Mouse (Mus musculus) cerebellum, adult 2 months (tissue): ENCODE results near the gene Fyn. TPM values are rescaled to one million over a fixed set of nuclear protein-coding genes. Genes with fewer than 3 reads are reported as not detected.

Experiments
- DNase-seq, 2 experiments: peaks; one replicate each; pipeline ENCODE4 v3.0.0; 2021
- H3K27ac ChIP-seq: fragments of 200-500 bp; 2 replicates; pipeline ENCODE4 v1.5.1; 2012; ENCODE audit warnings: low read length, control low read depth, inconsistent platforms; ENCODE audit not compliant: insufficient read depth
- H3K27me3 ChIP-seq: fragments of 200-500 bp; 2 replicates; pipeline ENCODE4 v1.6.1; 2012; ENCODE audit warnings: inconsistent platforms, mild to moderate bottlenecking, low read length, moderate library complexity; ENCODE audit not compliant: control insufficient read depth, insufficient read depth
- H3K4me1 ChIP-seq: fragments of 200-500 bp; 2 replicates; pipeline ENCODE4 v1.6.1; 2011; ENCODE audit warnings: low read length; ENCODE audit not compliant: control insufficient read depth, insufficient read depth
- H3K4me3 ChIP-seq: fragments of 200-500 bp; replicated peaks from 2 replicates; pipeline ENCODE3; 2011; ENCODE audit warnings: mild to moderate bottlenecking, low read depth, low read length, control low read depth; ENCODE audit not compliant: insufficient read depth
- CTCF ChIP-seq: fragments of 200-500 bp; IDR thresholded peaks from 2 replicates; pipeline ENCODE4 v1.5.1; 2011; ENCODE audit warnings: low read depth, mild to moderate bottlenecking, control low read depth, low read length, moderate library complexity, borderline replicate concordance; ENCODE audit not compliant: insufficient read depth
- POLR2A ChIP-seq: fragments of 200-500 bp; IDR thresholded peaks from 2 replicates; pipeline ENCODE4 v1.6.1; 2011; ENCODE audit warnings: low read length, control low read depth, borderline replicate concordance; ENCODE audit not compliant: insufficient read depth
- WGBS: fragments of 180-500 bp; shearing (Covaris S2); methylation state at CpG from one replicate; pipeline ENCODE4 v1.1.7; 2018; 5-methylcytosine and 5-hydroxymethylcytosine counted together
- polyA plus RNA-seq: library from polyadenylated mRNA; depleted of rRNA; stranded (reverse); fragments of >200 nt; gene quantifications from 2 replicates; pipeline ENCODE4 v1.2.3, GENCODE M21; 2012

Fyn gene
- polyA plus RNA-seq, 1 experiment = 104 TPM

DNA sequence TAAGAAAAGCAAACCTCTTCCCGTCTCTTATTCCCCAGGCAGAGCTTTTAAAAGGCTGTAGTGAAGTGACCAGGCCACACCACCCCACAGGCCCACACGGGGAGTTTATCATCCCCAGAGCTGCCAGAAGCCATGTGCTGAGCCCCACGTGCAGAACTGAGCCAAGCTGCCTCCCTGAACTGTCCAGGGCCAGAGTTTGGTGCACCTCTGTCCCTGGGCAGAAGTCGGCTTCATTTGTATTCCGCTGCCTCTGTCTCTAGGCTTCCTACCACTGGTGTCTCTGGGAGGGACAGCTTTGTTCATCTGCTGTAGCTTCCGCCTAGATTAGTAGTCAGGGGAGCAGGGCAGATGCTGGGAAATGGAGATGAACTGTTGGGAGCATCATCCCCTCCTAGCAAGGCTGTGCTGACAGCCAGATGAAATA is 172.8 kb downstream of the Fyn start:
- WGBS = 41% methylated on average over 6 of the region's 6 CpGs
- no peak overlapping the region for H3K4me3 ChIP-seq
- no peak for DNase-seq
- H3K27ac ChIP-seq = peak overlapping the region; percentile 21
- TF ChIP-seq POLR2A = no peak
- TF ChIP-seq CTCF = no peak
- no peaks in the 10 kb centered on the region for H3K27me3 ChIP-seq
- peaks cover 19% of the 10 kb centered on the region for H3K4me1 ChIP-seq

GRCm38 (mm10) chr10:39541951-39542521 is 173.4 kb downstream of the Fyn start:
- peak; percentile 53 to 55 for DNase-seq
- Histone ChIP-seq H3K4me3 (no peak overlapping the region), H3K27me3 (no peaks in the 10 kb centered on the region), H3K27ac (peak overlapping the region; percentile 22), H3K4me1 (peaks cover 17% of the 10 kb centered on the region)
- TF ChIP-seq POLR2A = no peak
- no peak for TF ChIP-seq CTCF
- 3% methylated on average over 7 of the region's 7 CpGs for WGBS

GRCm38 (mm10) chr10:39542535-39543257 is 174.0 kb downstream of the Fyn start:
- peaks cover 17% of the 10 kb centered on the region for H3K4me1 ChIP-seq
- no peaks in the 10 kb centered on the region for H3K27me3 ChIP-seq
- peak overlapping the region; percentile 22; the same call in 1 of the 2 replicates for H3K27ac ChIP-seq
- WGBS = 38% methylated on average over 15 of the region's 15 CpGs
- H3K4me3 ChIP-seq = no peak overlapping the region
- no peak for TF ChIP-seq POLR2A
- no peak for TF ChIP-seq CTCF
- peak in 1 of 2 experiments; percentile 47 for DNase-seq

GRCm38 (mm10) chr10:39543258-39543770 is 174.7 kb downstream of the Fyn start:
- Histone ChIP-seq H3K27me3 (no peaks in the 10 kb centered on the region), H3K4me3 (no peak overlapping the region), H3K4me1 (peaks cover 17% of the 10 kb centered on the region), H3K27ac (no peak overlapping the region)
- no peak for DNase-seq
- no peak for TF ChIP-seq POLR2A
- TF ChIP-seq CTCF = no peak
- 81% methylated on average over 5 of the region's 5 CpGs for WGBS

DNA sequence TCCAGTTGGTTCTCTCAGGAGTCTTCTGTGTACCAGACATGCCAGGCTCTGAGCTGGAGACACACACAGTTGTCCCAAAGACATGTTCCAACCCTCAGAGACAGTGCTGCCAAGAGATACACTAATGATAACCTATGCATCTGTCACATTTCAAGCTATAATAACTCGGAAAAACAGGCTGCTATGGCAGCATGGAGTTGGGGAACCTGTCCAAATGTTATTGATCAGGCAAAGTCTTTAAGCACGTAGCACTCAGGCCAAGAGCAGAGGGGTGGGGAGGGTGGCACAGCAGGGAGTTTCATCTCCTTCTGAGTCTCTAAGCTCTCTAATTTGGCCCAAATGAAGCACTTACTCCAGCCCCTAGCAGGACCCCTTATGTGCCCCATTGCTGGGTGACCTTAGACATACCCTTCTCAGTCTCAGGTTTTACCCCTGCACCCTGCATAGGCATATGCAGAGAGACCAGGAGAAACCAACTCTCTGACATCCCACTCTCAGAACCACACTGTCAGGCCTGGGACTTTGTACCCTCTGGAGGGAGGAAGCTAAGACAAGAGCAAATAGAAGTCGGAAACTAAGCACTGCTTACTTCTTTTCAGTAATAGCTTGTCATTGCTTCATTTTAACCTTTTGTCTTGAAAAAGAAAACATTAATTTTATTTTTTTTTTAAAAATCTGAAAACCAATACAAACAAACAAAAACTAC is 178.9 kb downstream of the Fyn start:
- WGBS = 68% methylated on average over 3 of the region's 3 CpGs
- peaks cover under 1% of the 10 kb centered on the region for H3K4me1 ChIP-seq
- no peak overlapping the region for H3K27ac ChIP-seq
- TF ChIP-seq POLR2A = no peak
- no peak for TF ChIP-seq CTCF
- H3K27me3 ChIP-seq = no peaks in the 10 kb centered on the region
- H3K4me3 ChIP-seq = no peak overlapping the region
- no peak for DNase-seq

- DNase-seq = no peak
- Histone ChIP-seq H3K27me3 (no peaks in the 10 kb centered on the region), H3K4me3 (no peak overlapping the region), H3K27ac (no peak overlapping the region), H3K4me1 (peaks cover 8% of the 10 kb centered on the region)
- 94% methylated on average over 2 of the region's 2 CpGs for WGBS
- TF ChIP-seq POLR2A = no peak
- TF ChIP-seq CTCF = no peak
These were observed 182.1 kb downstream of the Fyn start for GRCm38 (mm10) chr10:39550791-39551190.

GRCm38 (mm10) chr10:39551637-39552185 is 183.1 kb downstream of the Fyn start:
- 68% methylated on average over 9 of the region's 9 CpGs for WGBS
- H3K27me3 ChIP-seq = no peaks in the 10 kb centered on the region
- H3K4me1 ChIP-seq = peaks cover 8% of the 10 kb centered on the region
- H3K4me3 ChIP-seq = no peak overlapping the region
- no peak for DNase-seq
- no peak overlapping the region for H3K27ac ChIP-seq
- TF ChIP-seq CTCF (no peak), POLR2A (no peak)
